Mouse (Mus musculus): ENCODE data around the gene Gsc.
"Not testable (repeated sequence)": the region's sequence is repeated elsewhere in the genome, so short reads cannot be mapped to it uniquely, and the experiment has no call there.

Gsc gene

DNA sequence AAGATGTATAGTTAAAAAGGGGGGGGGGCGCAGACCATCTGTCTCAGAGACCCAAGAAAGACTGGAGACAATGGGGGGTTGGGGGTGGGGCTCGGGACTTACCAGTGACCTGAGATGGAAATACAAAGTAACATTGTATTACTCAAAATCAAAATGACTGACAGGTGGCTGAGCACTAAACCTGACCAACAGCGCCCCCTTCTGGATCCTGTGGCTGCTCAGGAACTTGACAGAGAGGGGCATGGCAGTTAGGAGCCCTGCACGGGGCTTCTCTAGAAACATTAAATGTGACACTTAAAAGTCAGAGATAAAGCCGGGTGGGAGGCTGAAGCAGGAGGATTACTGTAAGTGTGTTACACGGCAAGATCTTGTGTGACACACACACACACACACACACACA is 13.8 kb downstream of the Gsc start:
- no peak for DNase-seq (ENCODE audit: low read depth, low spot score)

DNA sequence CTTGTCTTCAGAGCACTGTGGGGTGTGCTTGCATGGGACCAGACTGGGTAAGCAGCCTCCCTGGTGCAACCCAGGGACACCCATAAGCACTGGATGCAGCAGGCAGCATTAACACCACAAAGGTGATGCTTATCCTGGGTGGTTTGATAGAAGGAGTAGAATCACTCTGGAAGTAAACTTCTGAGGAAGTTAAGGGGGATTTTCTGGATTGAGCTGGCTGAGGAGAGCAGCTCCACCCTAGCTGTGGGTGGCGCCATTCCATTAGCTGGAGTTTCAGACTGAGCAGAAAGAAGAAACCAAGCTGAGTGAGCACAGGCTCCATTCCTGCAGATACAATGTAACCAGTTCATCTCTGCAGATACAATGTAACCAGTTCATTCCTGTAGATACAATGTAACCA is 20.1 kb downstream of the Gsc start:
- DNase-seq (ENCODE audit: low read depth, low spot score), result no peak

DNA sequence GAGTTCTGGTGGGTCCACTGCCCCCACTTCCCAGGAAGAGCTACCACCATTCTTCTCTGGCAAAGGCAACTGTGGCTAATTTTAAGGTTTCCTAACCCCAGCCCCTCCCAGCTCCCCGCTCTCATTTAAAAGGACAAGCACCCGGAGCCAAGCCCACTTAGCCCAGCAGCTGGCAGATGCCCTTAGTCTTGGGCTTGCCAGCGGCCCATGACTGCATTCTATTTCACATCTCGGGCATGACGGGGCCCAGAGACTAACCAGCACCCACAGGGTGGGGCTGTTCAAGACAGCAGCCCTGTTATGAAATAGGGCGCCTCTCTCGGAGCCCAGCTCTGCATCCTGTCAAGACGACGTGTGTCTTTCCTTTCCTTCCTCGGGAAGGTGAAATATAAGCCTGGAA is 22.9 kb downstream of the Gsc start:
- no peak for DNase-seq (ENCODE audit: low read depth, low spot score)

DNA sequence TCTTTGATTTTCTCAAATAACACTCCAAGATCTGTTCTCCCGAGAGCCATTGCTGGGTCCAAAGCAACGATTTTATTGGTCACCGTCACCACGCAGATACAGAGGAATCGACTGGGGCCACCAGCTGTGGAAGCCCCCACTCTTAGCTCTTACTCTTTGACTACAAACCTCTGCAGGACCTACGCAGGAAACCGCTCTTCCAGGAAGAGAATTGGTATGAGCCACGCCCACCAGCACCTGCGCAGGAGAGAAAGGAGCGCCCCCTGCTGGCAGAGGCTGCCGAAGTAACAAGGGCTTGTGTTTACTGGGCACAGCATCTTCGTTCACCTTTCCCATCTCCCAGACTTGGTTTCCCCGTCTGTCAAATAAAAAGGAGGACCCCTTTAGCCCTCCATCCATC is 25.0 kb downstream of the Gsc start:
- peak; percentile 52 for DNase-seq (ENCODE audit: low read depth, low spot score)

DNA sequence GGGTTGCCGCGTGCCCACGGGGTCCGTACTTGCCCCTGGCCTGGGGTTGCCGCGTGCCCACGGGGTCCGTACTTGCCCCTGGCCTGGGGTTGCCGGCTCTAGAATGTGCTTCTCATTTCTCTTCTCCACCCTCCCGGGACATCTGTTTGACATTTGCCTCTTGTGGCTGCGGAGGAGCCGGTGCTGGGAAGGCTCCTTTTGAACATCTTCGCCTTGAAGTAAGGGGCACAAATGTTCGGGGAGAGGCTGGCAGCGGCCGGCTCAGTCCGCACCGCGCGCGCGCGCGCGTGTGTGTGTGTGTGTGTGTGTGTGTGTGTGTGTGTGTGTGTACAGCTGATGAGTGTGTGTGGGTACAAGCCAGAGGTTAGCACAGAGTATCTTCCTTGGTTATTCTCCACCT is 26.1 kb downstream of the Gsc start:
- DNase-seq (ENCODE audit: low read depth, low spot score), result not testable (repeated sequence)

DNA sequence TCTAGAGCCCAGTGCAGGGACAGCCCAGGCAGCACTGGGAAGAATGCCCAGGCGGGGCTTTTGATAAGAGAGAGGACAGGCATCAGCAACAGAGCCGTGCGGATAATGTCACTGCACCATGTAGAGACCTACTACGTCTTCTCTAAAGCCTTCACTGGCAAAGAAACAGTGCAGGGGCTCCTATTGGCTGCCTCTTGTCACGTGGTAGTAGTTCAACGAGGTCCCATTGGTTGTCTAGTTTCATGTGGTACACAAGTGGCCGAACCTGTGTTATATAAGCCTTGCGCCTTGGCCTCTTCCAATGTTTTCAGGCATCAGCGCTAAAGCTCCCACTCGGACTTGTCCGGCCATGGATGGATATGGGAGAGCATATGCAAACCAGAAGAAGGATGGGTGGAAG is 29.4 kb downstream of the Gsc start:
- DNase-seq (ENCODE audit: low read depth, low spot score), result no peak

DNA sequence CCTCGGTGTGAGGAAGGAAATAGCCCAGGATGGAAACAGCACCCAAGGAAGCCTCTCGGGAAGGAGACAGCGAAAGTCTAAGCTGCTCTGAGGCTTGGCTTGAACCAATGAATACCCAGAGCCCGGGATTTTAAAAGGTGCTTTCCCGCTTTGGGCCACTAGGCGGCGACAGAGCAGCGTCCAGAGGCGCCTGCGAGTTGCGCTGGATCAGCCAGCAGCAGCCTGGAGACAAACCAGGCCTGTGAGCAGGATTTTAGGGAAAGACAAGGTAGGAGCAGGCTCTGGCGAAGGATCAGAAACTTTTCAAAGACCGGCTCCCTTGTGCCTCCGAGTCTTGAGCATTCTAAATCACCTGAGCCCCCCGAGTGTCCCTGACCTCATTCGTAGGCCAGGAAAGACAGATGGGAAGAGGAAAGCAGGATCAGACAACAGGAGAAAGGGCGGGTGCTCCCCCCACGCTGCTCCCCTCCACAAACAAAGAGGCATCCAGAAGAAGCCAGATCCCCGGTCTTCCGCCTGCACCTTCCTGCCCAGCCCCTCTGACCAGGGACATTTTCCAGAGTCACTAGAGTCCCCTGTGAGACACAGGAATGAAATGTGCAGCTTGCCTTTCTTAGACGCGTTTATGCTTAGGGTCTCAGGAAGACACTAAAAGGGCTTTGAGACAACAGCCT is 32.9 kb downstream of the Gsc start:
- peak; percentile 88 for DNase-seq (ENCODE audit: low read depth, low spot score)

GRCm38 (mm10) chr12:104433951-104434735 is 39.0 kb downstream of the Gsc start:
- peak; percentile 66 for DNase-seq (ENCODE audit: low read depth, low spot score)

DNA sequence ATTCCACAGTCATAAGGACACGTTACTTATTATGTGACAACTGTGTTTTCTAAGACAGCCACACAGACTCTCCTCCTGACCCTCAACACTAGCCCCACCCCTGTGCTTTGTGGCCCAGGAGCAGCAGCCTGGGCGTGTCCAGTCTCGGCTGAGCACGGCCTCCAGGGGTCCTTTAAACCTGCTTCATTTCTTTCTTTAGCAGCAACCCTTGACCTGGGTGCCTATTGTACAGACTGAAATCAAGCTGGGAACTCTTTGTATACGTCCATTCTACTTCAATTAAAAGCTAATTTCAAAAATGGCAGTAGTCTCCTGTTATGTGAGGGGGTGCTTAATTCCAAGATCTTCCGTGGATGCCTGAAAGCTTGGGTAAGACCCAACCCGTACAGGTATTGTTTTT is 39.9 kb downstream of the Gsc start:
- DNase-seq (ENCODE audit: low read depth, low spot score), result no peak

DNA sequence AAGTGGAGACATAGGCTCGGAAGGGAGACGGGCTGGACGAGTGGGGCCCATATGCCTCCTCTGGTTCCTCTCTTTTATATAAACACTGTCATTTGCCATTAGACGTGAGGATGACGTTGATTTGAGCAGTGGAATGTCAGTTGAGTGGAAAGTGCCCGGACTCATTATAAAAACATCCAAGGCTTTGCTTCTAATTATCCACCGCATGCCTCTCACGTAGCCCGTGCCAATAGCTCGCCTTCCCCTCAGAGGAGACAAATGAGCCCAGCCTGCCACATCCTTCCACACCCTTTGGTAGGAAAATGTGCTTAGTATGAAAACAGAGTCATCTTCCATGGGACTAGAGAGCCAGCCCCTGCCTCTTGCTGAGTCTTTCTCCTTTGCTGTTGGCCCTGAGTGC is 41.8 kb downstream of the Gsc start:
- DNase-seq (ENCODE audit: low read depth, low spot score), result no peak

DNA sequence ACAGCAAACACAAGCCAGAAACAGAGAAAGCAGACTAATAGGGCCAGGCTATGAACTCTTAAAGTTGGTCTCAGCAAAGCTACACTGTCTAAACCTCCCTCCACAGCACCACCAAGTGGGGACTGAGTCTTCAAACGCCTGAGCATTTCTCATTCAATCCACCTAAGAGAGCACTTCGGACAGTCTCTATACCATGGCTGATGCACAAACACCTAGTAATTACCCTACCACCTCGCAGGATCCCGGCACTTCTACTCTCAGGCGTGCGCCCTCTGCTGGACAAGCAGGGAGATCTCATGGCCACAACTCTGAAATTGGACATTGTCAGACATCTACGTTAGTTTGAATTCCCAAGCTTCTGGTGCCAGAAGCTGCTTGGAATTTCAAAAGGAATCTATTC is 46.2 kb downstream of the Gsc start:
- DNase-seq (ENCODE audit: low read depth, low spot score), result peak; percentile 72

DNA sequence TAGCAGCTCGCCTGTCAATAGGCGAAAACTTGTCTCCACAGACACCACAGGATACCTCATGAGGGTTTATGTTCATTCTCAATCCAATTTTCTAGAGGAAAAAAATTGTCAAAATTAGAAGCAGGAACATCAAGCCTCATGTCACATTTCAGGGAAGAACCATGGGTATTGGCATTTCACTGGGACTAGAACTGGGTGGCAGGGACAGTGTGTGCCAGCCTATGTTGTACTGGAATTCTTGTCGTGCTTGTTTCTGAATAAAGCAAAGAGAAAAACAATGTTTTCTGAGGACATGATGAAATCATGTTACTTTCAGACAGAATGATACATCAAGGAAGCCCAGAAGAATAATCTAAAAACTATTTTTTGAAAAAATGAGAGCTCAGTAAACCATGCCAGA is 47.5 kb downstream of the Gsc start:
- DNase-seq (ENCODE audit: low read depth, low spot score), result no peak

- DNase-seq (ENCODE audit: low read depth, low spot score), result no peak
Measured at GRCm38 (mm10) chr12:104422615-104423392, 50.3 kb downstream of the Gsc start.

Measured in mesoderm, embryonic 11.5 days (tissue).